Mouse (Mus musculus) ovary, postnatal 36 days (tissue): ENCODE measurements around the gene Rpl10a.
"Not testable (repeated sequence)": the region's sequence is repeated elsewhere in the genome, so short reads cannot be mapped to it uniquely, and the experiment has no call there.

Source experiments
- DNase-seq: peaks from one replicate; pipeline ENCODE4 v3.0.0; 2022; ENCODE audit warnings: low spot score, mixed read lengths

Rpl10a gene

GRCm38 (mm10) chr17:28308297-28309195, 19.7 kb upstream of the Rpl10a start:
- peak; percentile 82 for DNase-seq

GRCm38 (mm10) chr17:28310831-28311230, 17.4 kb upstream of the Rpl10a start:
- no peak for DNase-seq

- no peak for DNase-seq
Observed at GRCm38 (mm10) chr17:28311366-28312132, 16.7 kb upstream of the Rpl10a start.

GRCm38 (mm10) chr17:28312232-28313211, 15.7 kb upstream of the Rpl10a start:
- DNase-seq: no peak

GRCm38 (mm10) chr17:28313212-28313879, 14.9 kb upstream of the Rpl10a start, which contains the start of gene Fance:
Gene Fance, plus strand, starts transcription at chr17:28313519.
- peak; percentile 94 for DNase-seq

- DNase-seq: no peak
Observed at GRCm38 (mm10) chr17:28313880-28314225, 14.4 kb upstream of the Rpl10a start.

- no peak for DNase-seq
Observed at GRCm38 (mm10) chr17:28315611-28316160, 12.6 kb upstream of the Rpl10a start.

- no peak for DNase-seq
Observed at GRCm38 (mm10) chr17:28316476-28316875, 11.8 kb upstream of the Rpl10a start.

GRCm38 (mm10) chr17:28317091-28317490, 11.2 kb upstream of the Rpl10a start:
- DNase-seq: no peak

GRCm38 (mm10) chr17:28317725-28318124, 10.5 kb upstream of the Rpl10a start:
- DNase-seq: no peak

GRCm38 (mm10) chr17:28321700-28322099, 6.6 kb upstream of the Rpl10a start:
- DNase-seq: no peak

- no peak for DNase-seq
Observed at GRCm38 (mm10) chr17:28323786-28324185, 4.5 kb upstream of the Rpl10a start.

- not testable (repeated sequence) for DNase-seq
Observed at GRCm38 (mm10) chr17:28324416-28324815, 3.9 kb upstream of the Rpl10a start.

- DNase-seq: no peak
Observed at GRCm38 (mm10) chr17:28325751-28326150, 2.5 kb upstream of the Rpl10a start.

- DNase-seq: no peak
Observed at GRCm38 (mm10) chr17:28326951-28327350, 1.3 kb upstream of the Rpl10a start.

GRCm38 (mm10) chr17:28327673-28328325, 472 bp upstream of the Rpl10a start:
- DNase-seq: no peak

- DNase-seq: peak; percentile 41
Observed at GRCm38 (mm10) chr17:28328946-28329345, 675 bp downstream of the Rpl10a start.

- no peak for DNase-seq
Observed at GRCm38 (mm10) chr17:28329503-28330231, 1.4 kb downstream of the Rpl10a start.

GRCm38 (mm10) chr17:28330232-28330546, 1.9 kb downstream of the Rpl10a start:
- no peak for DNase-seq

- not testable (repeated sequence) for DNase-seq
Observed at GRCm38 (mm10) chr17:28330590-28330989, 2.3 kb downstream of the Rpl10a start.
